In genomic region chr16:33751590-33751989, GRCm38 (mm10) we compare ENCODE assay signal across 8 mouse cellular contexts. TPM values are rescaled to one million over a fixed set of nuclear protein-coding genes. Genes with fewer than 3 reads are reported as not detected.
DNase-seq lines count a peak whose midpoint lies in the region; ATAC-seq and TF ChIP-seq lines count a peak whose summit lies in the region.

No protein-coding gene starts in this region.

- 0 out of 2 replicates have a peak, but pooled peaks cover 12% of the 10 kb centered on the region for H3K36me3 ChIP-seq in kidney, postnatal 0 days (ENCODE audit: insufficient read depth, low read length)
- H3K36me3 ChIP-seq in kidney, adult 2 months (ENCODE audit: control insufficient read depth, insufficient read depth, low read length) = no peaks in the 10 kb centered on the region
- H3K36me3 ChIP-seq in intestine, postnatal 0 days (ENCODE audit: control insufficient read depth, insufficient read depth) = no peaks in the 10 kb centered on the region
- H3K36me3 ChIP-seq in forebrain, embryonic 15.5 days = peaks cover 12% of the 10 kb centered on the region; the same call in 1 of the 2 replicates
- H3K36me3 ChIP-seq in midbrain, embryonic 14.5 days (ENCODE audit: control insufficient read depth, insufficient read depth, low read length) = 0 out of 2 replicates have a peak, but pooled peaks cover 2% of the 10 kb centered on the region

- no peaks in the 10 kb centered on the region for H3K9me3 ChIP-seq in kidney, postnatal 0 days (replicated peaks; ENCODE audit: low read length)
- no peaks in the 10 kb centered on the region for H3K9me3 ChIP-seq in intestine, postnatal 0 days (ENCODE audit: control insufficient read depth)
- H3K9me3 ChIP-seq in forebrain, embryonic 15.5 days = no peaks in the 10 kb centered on the region
- no peaks in the 10 kb centered on the region for H3K9me3 ChIP-seq in midbrain, embryonic 14.5 days (ENCODE audit: control insufficient read depth, low read length)

- no peaks in the 10 kb centered on the region for H3K4me1 ChIP-seq in kidney, postnatal 0 days (replicated peaks; ENCODE audit: insufficient read depth, low read length)
- H3K4me1 ChIP-seq in kidney, adult 2 months (ENCODE audit: control insufficient read depth, insufficient read depth, low read length) = no peaks in the 10 kb centered on the region
- no peaks in the 10 kb centered on the region for H3K4me1 ChIP-seq in intestine, postnatal 0 days (replicated peaks; ENCODE audit: control insufficient read depth, insufficient read depth, low read length)
- H3K4me1 ChIP-seq in forebrain, embryonic 15.5 days = no peaks in the 10 kb centered on the region
- 0 out of 2 replicates have a peak, but pooled peaks cover 5% of the 10 kb centered on the region for H3K4me1 ChIP-seq in midbrain, embryonic 14.5 days (ENCODE audit: control insufficient read depth, insufficient read depth, low read length)

- no peak overlapping the region for H3K9ac ChIP-seq in kidney, postnatal 0 days (ENCODE audit: low read depth, low read length)
- H3K9ac ChIP-seq in intestine, postnatal 0 days (ENCODE audit: low read depth, low read length) = no peak overlapping the region
- H3K9ac ChIP-seq in forebrain, embryonic 15.5 days (replicated peaks) = no peak overlapping the region
- no peak overlapping the region for H3K9ac ChIP-seq in midbrain, embryonic 14.5 days (replicated peaks; ENCODE audit: low read length)

- intact Hi-C loops in gastrocnemius, postnatal 14 days (cut with DNase I; ENCODE audit: low total_unique reads) = no loop called here

- no peak for TF ChIP-seq POLR2A in kidney, adult 2 months (IDR thresholded peaks at IDR 0.05; ENCODE audit: low read depth, low read length)

- peak overlapping the region; percentile 21 for H3K4me2 ChIP-seq in kidney, postnatal 0 days (ENCODE audit: low read length)
- H3K4me2 ChIP-seq in intestine, postnatal 0 days (replicated peaks; ENCODE audit: low read depth) = peak overlapping the region; percentile 56
- no peak overlapping the region for H3K4me2 ChIP-seq in forebrain, embryonic 15.5 days (replicated peaks)
- H3K4me2 ChIP-seq in midbrain, embryonic 14.5 days (ENCODE audit: low read length) = no peak overlapping the region

- no peaks in the 10 kb centered on the region for H3K27me3 ChIP-seq in kidney, postnatal 0 days (ENCODE audit: insufficient read depth, low read length)
- no peaks in the 10 kb centered on the region for H3K27me3 ChIP-seq in kidney, adult 2 months (replicated peaks; ENCODE audit: control insufficient read depth, insufficient read depth, low read length)
- no peaks in the 10 kb centered on the region for H3K27me3 ChIP-seq in intestine, postnatal 0 days (replicated peaks; ENCODE audit: control insufficient read depth, insufficient read depth, low read length)
- no peaks in the 10 kb centered on the region for H3K27me3 ChIP-seq in forebrain, embryonic 15.5 days
- H3K27me3 ChIP-seq in midbrain, embryonic 14.5 days (ENCODE audit: control insufficient read depth, insufficient read depth, low read length) = no peaks in the 10 kb centered on the region

- H3K4me3 ChIP-seq in kidney, postnatal 0 days (replicated peaks; ENCODE audit: low read depth, low read length) = no peak overlapping the region; the same call in 1 of the 2 replicates
- no peak overlapping the region for H3K4me3 ChIP-seq in kidney, adult 2 months (ENCODE audit: insufficient read depth, low read depth, low read length)
- peak overlapping the region; percentile 23 for H3K4me3 ChIP-seq in intestine, postnatal 0 days (ENCODE audit: low read depth, low read length)
- no peak overlapping the region for H3K4me3 ChIP-seq in forebrain, embryonic 15.5 days
- H3K4me3 ChIP-seq in midbrain, embryonic 14.5 days (replicated peaks; ENCODE audit: low read depth, low read length) = no peak overlapping the region

- DNase-seq in kidney, postnatal 0 days (ENCODE audit: low spot score) = no peak
- no peak for DNase-seq in kidney, adult 2 months
- DNase-seq in monocyte, adult 2 months (ENCODE audit: low read depth in 1 of 2, low spot score in 2 of 2) = peak; percentile 78 to 80
- DNase-seq in thymus, postnatal 36 days = peak; percentile 70 to 77
- DNase-seq in gastrocnemius, postnatal 14 days = no peak
- DNase-seq in midbrain, embryonic 14.5 days = no peak

- ATAC-seq in kidney, postnatal 0 days (replicated peaks; ENCODE audit: low FRiP score, low read depth) = no peak
- peak; percentile 46 for ATAC-seq in intestine, postnatal 0 days
- no peak for ATAC-seq in forebrain, embryonic 15.5 days (replicated peaks)
- ATAC-seq in midbrain, embryonic 14.5 days (ENCODE audit: low FRiP score, low TSS enrichment) = no peak

- no peak overlapping the region for H3K27ac ChIP-seq in kidney, postnatal 0 days
- H3K27ac ChIP-seq in kidney, adult 2 months (ENCODE audit: insufficient read depth, low read depth, low read length) = no peak overlapping the region
- peak overlapping the region; percentile 83 for H3K27ac ChIP-seq in intestine, postnatal 0 days (ENCODE audit: low read depth, low read length)
- H3K27ac ChIP-seq in forebrain, embryonic 15.5 days (replicated peaks) = no peak overlapping the region
- H3K27ac ChIP-seq in midbrain, embryonic 14.5 days (replicated peaks; ENCODE audit: low read depth, low read length) = no peak overlapping the region

- no peak for TF ChIP-seq CTCF in kidney, postnatal 0 days (IDR thresholded peaks at IDR 0.05; ENCODE audit: low read depth)
- no peak for TF ChIP-seq CTCF in kidney, adult 2 months (conservative IDR thresholded peaks at IDR 0.05; ENCODE audit: insufficient read depth, insufficient read length, low read depth, low read length)
- TF ChIP-seq CTCF in intestine, postnatal 0 days (IDR thresholded peaks at IDR 0.05; ENCODE audit: low read depth) = no peak

- 57% methylated on average over 12 of the region's 12 CpGs for WGBS in kidney, postnatal 0 days
- 63% methylated on average over 12 of the region's 12 CpGs for WGBS in kidney, adult 2 months
- WGBS in intestine, postnatal 0 days = 44% methylated on average over 12 of the region's 12 CpGs
- 81% methylated on average over 12 of the region's 12 CpGs for WGBS in forebrain, embryonic 15.5 days
- 70% methylated on average over 12 of the region's 12 CpGs for WGBS in midbrain, embryonic 14.5 days

RNA-seq across cellular contexts. Expression of gene Muc13, which starts 42.2 kb away (rescaled TPM):
- polyA plus RNA-seq in kidney, postnatal 0 days (2015; fragmentation: Nextera tagmentation; extraction: Ambion mirVana) = not detected in 2 replicates
- polyA plus RNA-seq in kidney, adult 2 months (2012; rRNA removed) = 0.10 and 0.11 TPM in 2 replicates
- 459 and 473 TPM in 2 replicates for polyA plus RNA-seq in intestine, postnatal 0 days (2015; fragmentation: Nextera tagmentation; extraction: Ambion mirVana)
- not detected for total RNA-seq in gastrocnemius, postnatal 14 days (2021)
- not detected in 2 replicates for polyA plus RNA-seq in forebrain, embryonic 15.5 days (2015; fragmentation: Nextera tagmentation; extraction: Ambion mirVana)
- not detected in 2 replicates for polyA plus RNA-seq in midbrain, embryonic 14.5 days (2014; fragmentation: Nextera tagmentation; extraction: Ambion mirVana)

Comparison
In these comparisons a context has a peak if more than half of its experiments do, and no peak if none do; other contexts are left out.
1. DNase-seq: peak in monocyte, adult 2 months (2 of 2) and thymus, postnatal 36 days (2 of 2); none in kidney, postnatal 0 days (single experiment), kidney, adult 2 months (single experiment), gastrocnemius, postnatal 14 days (single experiment) and midbrain, embryonic 14.5 days (single experiment).
2. H3K4me2 ChIP-seq: peak in kidney, postnatal 0 days (single experiment) and intestine, postnatal 0 days (single experiment); none in forebrain, embryonic 15.5 days (single experiment) and midbrain, embryonic 14.5 days (single experiment).
3. RNA of gene Muc13, which starts 42.2 kb away (polyA plus RNA-seq): 459 to 473 TPM in intestine, postnatal 0 days; 0.10 to 0.11 TPM in kidney, adult 2 months, not detected in midbrain, embryonic 14.5 days, not detected in kidney, postnatal 0 days and not detected in forebrain, embryonic 15.5 days; every median in the first group is over 100 times any median in the second.